Mouse (Mus musculus) c-Kit-positive CD71-positive TER-119-negative erythroid progenitor cells, embryonic 14.5 days (primary cell): Measurements from ENCODE around the gene Olfr1163.
"Not testable (repeated sequence)": the region's sequence is repeated elsewhere in the genome, so short reads cannot be mapped to it uniquely, and the experiment has no call there.

Experiments used
- DNase-seq: peaks from one replicate; pipeline ENCODE4 v3.0.0-alpha.2; 2013; ENCODE audit warnings: low read depth

Gene Olfr1163

DNA sequence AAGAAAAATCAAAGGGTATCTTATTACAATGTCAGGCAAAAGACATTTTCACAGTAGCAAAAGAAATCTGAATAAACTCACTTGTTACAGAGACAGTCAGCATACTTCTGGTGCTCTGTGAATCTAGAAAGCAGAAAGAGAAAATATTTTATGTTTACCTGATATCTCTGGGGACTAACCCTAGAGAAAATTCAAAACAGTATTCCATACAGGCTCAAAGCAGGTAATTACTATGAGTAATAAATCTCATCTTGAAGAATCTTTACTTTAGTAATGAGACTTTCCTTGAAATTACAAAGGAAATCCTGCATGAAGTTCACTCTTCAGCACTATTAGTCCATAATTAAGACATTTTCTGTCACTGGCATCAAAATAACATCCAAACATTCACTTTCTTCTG, at the start of gene Olfr1163:
Gene Olfr1163 (minus strand): TSS at position 101 of the 400 bp plus-strand sequence.
- DNase-seq, result no peak

DNA sequence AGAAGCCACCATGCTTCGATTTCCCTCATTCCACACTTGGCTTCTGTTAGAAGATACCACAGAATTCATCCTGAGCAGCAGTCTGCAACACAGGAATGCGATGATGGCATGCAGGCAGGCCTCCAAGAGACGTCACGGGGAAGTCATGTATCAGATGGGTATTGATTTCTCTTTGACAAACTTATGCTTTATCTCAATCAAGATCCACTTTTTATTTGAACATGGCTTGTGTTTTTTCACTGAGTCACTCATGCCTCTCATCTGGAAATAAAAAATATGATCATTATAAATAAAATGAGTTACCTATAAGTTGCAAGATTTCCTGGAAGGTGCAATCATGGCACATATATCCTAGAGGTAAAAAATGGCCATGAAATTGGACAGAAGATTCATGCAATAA, 22.2 kb upstream of the Olfr1163 start, which contains the start of gene Olfr1164:
Gene Olfr1164 (minus strand): TSS at position 101 of the 400 bp plus-strand sequence.
- no peak for DNase-seq

GRCm38 (mm10) chr2:88063587-88063986, 8.0 kb downstream of the Olfr1163 start:
- no peak for DNase-seq

- no peak for DNase-seq
Observed at GRCm38 (mm10) chr2:88051029-88051428, 20.6 kb downstream of the Olfr1163 start, which contains the start of gene Olfr1162. TSS of gene Olfr1162 (minus strand) at chr2:88051129.

GRCm38 (mm10) chr2:88037599-88037998, 34.0 kb downstream of the Olfr1163 start, which contains the start of gene Olfr73:
TSS of gene Olfr73 (minus strand) at chr2:88037699.
- DNase-seq, result no peak

DNA sequence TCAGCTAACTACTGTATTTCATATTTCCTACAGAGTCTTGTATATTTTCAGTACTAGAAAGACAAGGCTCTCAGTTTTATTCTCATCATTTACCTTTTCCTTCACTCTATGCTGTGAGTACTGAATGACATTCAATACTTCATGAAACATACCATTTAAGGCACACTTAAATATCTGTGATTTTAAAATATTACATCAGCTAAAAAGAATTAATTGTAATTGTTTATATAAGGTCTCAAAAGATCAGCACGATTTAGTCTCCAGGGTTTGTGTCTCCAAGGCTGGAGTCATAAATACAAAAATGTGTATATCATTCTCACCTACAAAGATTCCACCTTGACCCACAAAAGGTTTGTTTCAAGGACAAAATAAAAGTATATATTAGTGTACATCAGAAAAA, 49.2 kb downstream of the Olfr1163 start, which contains the start of gene Olfr1161:
Gene Olfr1161 (plus strand): TSS at position 301 of the 400 bp plus-strand sequence.
- not testable (repeated sequence) for DNase-seq
